Mouse (Mus musculus) adrenal gland (tissue): Measurements from ENCODE around the gene Fnbp1.

ENCODE experiments used
- intact Hi-C: fragments of 180-260 bp; cut with DNase I; formaldehyde crosslinking; loops from one replicate; pipeline ENCODE4 v1.15.1; 2025

Gene Fnbp1

DNA sequence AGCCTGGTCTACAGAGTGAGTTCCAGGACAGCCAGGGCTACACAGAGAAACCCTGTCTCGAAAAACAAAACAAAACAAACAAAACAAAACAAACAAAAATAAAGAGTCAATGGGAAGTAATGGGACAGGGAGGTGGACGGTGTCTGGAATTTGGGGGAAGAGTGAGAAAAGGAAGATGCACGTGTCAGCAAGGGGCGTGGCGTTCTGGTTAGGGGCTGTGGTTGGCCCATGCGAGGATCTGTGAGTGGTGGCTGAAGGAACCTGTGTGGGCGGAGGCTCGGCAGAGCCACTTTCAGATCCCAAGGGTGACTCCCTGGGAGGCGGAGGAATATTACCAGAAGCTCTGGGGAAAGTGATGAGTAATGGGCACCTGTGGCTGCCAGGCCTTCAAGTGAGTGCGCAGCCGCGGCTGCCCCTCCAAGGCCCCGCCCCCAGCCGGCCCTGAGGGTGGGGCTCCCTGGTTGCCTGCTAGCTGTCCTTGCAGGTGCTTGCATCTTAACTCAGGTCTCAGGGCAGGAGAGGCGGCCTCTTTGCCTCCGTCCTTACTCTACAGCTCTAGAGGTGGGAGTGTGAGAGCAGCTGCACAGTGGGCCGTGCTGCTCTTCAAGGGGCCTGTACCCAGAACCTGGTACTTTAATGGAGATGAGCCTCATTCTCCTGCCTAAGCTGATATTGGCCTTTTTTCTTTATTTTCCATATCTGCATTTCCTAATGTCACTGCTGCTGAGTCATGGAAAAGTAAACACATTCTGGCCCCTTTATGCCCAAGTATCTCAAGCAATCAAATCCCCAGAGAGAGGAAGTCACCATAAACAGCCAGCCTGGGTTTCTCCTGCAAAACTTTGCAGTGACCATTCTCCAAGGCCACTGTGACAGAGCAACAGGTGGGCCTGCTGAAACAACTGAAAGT lies 156.4 kb downstream of the Fnbp1 start:
- intact Hi-C loops: no loop called here

GRCm38 (mm10) chr2:30983024-30983423 lies 158.8 kb downstream of the Fnbp1 start:
- intact Hi-C loops: no loop called here

- intact Hi-C loops: no loop called here
Measured at GRCm38 (mm10) chr2:30981790-30982513, 159.9 kb downstream of the Fnbp1 start, which contains the start of the genes BC005624 and Usp20. BC005624 (minus strand) TSS chr2:30982201. Usp20 (plus strand) TSS chr2:30982279.
